Mouse (Mus musculus): ENCODE measurements around the gene Ldlrad3.

DNA sequence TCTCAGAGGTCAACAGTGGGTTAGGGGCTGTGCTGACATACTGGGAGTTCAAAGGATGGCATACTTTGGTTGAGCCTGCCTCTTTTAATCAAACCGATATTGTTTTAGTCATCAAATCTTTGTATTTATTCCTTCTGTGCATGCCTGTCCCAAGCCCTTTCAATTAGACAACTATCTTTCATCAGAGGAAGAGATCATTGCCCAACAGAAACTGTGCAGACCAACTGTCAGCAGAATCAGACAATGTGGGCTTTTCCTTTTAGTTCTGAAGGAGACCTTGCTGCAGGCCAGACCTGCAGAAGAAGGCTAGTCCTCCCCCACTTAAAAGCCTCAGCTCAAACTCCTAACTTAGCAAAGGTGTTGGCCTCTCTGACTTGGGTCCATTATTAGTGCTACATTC is 41.9 kb downstream of the Ldlrad3 start:
- TF ChIP-seq POLR2A (IDR thresholded peaks at IDR 0.05; ENCODE audit: borderline replicate concordance, control insufficient read depth, low read depth, low read length) (no peak), CTCF (IDR thresholded peaks at IDR 0.05; ENCODE audit: control insufficient read depth, insufficient read depth, low read length) (no peak)

Measured in bone marrow, adult 2 months (tissue).